Mouse (Mus musculus) G1E (cell line): ENCODE results near the gene Mapk8ip2. TPM values are rescaled to one million over a fixed set of nuclear protein-coding genes. Genes with fewer than 3 reads are reported as not detected.

ENCODE experiments used
- ATAC-seq: 2 replicates; pipeline ENCODE4 v1.8.0; 2016; ENCODE audit warnings: mild to moderate bottlenecking; ENCODE audit not compliant: insufficient number of reproducible peaks, poor library complexity, low FRiP score, severe bottlenecking; ENCODE audit errors: extremely low read depth
- DNase-seq: peaks from one replicate; pipeline ENCODE4 v3.0.0; 2012; ENCODE audit warnings: low spot score
- H3K27me3 ChIP-seq: 2 replicates; pipeline ENCODE4 v1.6.1; 2012; ENCODE audit warnings: mild to moderate bottlenecking, low read length, inconsistent platforms; ENCODE audit not compliant: insufficient read depth
- H3K36me3 ChIP-seq: replicated peaks from 2 replicates; pipeline ENCODE3; 2012; ENCODE audit warnings: mild to moderate bottlenecking, inconsistent platforms
- H3K4me1 ChIP-seq: 2 replicates; pipeline ENCODE4 v1.6.1; 2012; ENCODE audit warnings: low read depth, low read length, inconsistent platforms, mixed read lengths; ENCODE audit not compliant: insufficient read depth
- H3K4me3 ChIP-seq: 2 replicates; pipeline ENCODE4 v1.5.1; 2012; ENCODE audit warnings: low read depth, mild to moderate bottlenecking, inconsistent platforms, low read length, moderate library complexity, mixed read lengths
- H3K9me3 ChIP-seq: replicated peaks from 2 replicates; pipeline ENCODE4 v1.6.1; 2012; ENCODE audit warnings: inconsistent platforms
- CTCF ChIP-seq: IDR thresholded peaks from 2 replicates; pipeline ENCODE4 v1.5.1; 2012; ENCODE audit warnings: low read depth, low read length, inconsistent platforms, mixed read lengths
- GATA1 ChIP-seq: IDR thresholded peaks from 2 replicates; pipeline ENCODE4 v1.6.1; 2012; ENCODE audit warnings: borderline replicate concordance, low read length, inconsistent platforms, mixed read lengths
- GATA2 ChIP-seq: IDR thresholded peaks from 2 replicates; pipeline ENCODE4 v1.6.1; 2012; ENCODE audit warnings: low read depth, low read length, inconsistent platforms, borderline replicate concordance
- POLR2AphosphoS5 ChIP-seq: IDR thresholded peaks from 2 replicates; pipeline ENCODE4 v1.6.1; 2012; ENCODE audit warnings: low read depth, low read length, inconsistent platforms; ENCODE audit not compliant: insufficient replicate concordance
- TAL1 ChIP-seq: conservative IDR thresholded peaks from 2 replicates; pipeline ENCODE4 v1.6.1; 2012; ENCODE audit warnings: low read depth, low read length, inconsistent platforms, mixed read lengths
- polyA plus RNA-seq: library from polyadenylated mRNA; stranded (reverse); fragments of >175 nt; gene quantifications from 2 replicates; pipeline ENCODE4 v1.2.3, GENCODE M21; 2012
- total RNA-seq, 2 experiments: library from RNA; stranded (forward) in 1 of 2; stranded (reverse) in 1 of 2; fragments of 200-1000 nt in 1 of 2; fragments of >200 nt in 1 of 2; fragmentation: Nextera tagmentation in 1 of 2; gene quantifications; 2 replicates each; pipeline ENCODE4 v1.2.3; 2014 to 2017

The Mapk8ip2 gene
- total RNA-seq (2014; fragmentation: Nextera tagmentation) (not detected in 2 replicates), total RNA-seq (2017) (0.05 TPM in 1 of 2 replicates, not detected in the other), polyA plus RNA-seq (0.01 TPM in 1 of 2 replicates, not detected in the other)

- Histone ChIP-seq H3K4me1 (no peaks in the 10 kb centered on the region), H3K36me3 (no peaks in the 10 kb centered on the region), H3K4me3 (no peak within 1 kb of the TSS; the same call in 1 of the 2 replicates), H3K9me3 (peaks cover 9% of the 10 kb centered on the region), H3K27me3 (peaks cover 9% of the 10 kb centered on the region; the same call in 1 of the 2 replicates)
- TF ChIP-seq POLR2AphosphoS5, result no peak
- no peak for TF ChIP-seq GATA1
- TF ChIP-seq CTCF, result no peak
- TF ChIP-seq GATA2, result no peak
- TF ChIP-seq TAL1, result no peak
- ATAC-seq, result no peak
- no peak for DNase-seq
Observed at GRCm38 (mm10) chr15:89453865-89454478, at the start of gene Mapk8ip2. Gene Mapk8ip2 (plus strand): TSS chr15:89453913.

GRCm38 (mm10) chr15:89404831-89405623 lies 48.7 kb upstream of the Mapk8ip2 start:
- H3K36me3 ChIP-seq, result no peaks in the 10 kb centered on the region
- ATAC-seq (no peak), DNase-seq (no peak)
- peaks cover 2% of the 10 kb centered on the region; the same call in 1 of the 2 replicates for H3K4me1 ChIP-seq
- TF ChIP-seq CTCF, result no peak
- TF ChIP-seq TAL1, result no peak
- TF ChIP-seq GATA2, result no peak
- no peak for TF ChIP-seq GATA1
- no peak for TF ChIP-seq POLR2AphosphoS5
- peaks cover 3% of the 10 kb centered on the region for H3K9me3 ChIP-seq
- no peak overlapping the region for H3K4me3 ChIP-seq
- H3K27me3 ChIP-seq, result peaks cover 3% of the 10 kb centered on the region; the same call in 1 of the 2 replicates

- Histone ChIP-seq H3K4me3 (no peak overlapping the region), H3K27me3 (peaks cover 10% of the 10 kb centered on the region; the same call in 1 of the 2 replicates), H3K4me1 (no peaks in the 10 kb centered on the region), H3K9me3 (peaks cover 4% of the 10 kb centered on the region), H3K36me3 (no peaks in the 10 kb centered on the region)
- TF ChIP-seq POLR2AphosphoS5 (no peak), CTCF (no peak), GATA1 (no peak), TAL1 (no peak), GATA2 (no peak)
- ATAC-seq, result no peak
- DNase-seq, result no peak
Observed at GRCm38 (mm10) chr15:89406691-89407090, 47.0 kb upstream of the Mapk8ip2 start.

- no peak for ATAC-seq
- no peak for DNase-seq
- Histone ChIP-seq H3K4me3 (no peak within 1 kb of the TSS), H3K4me1 (no peaks in the 10 kb centered on the region), H3K36me3 (peaks cover 1% of the 10 kb centered on the region), H3K9me3 (peaks cover 4% of the 10 kb centered on the region), H3K27me3 (peaks cover 10% of the 10 kb centered on the region; the same call in 1 of the 2 replicates)
- no peak for TF ChIP-seq TAL1
- TF ChIP-seq GATA2, result no peak
- TF ChIP-seq GATA1, result no peak
- TF ChIP-seq POLR2AphosphoS5, result no peak
- TF ChIP-seq CTCF, result no peak
Observed at GRCm38 (mm10) chr15:89410118-89410517, 43.6 kb upstream of the Mapk8ip2 start, which contains the start of gene Syce3. Gene Syce3 (minus strand): TSS chr15:89410503.

GRCm38 (mm10) chr15:89415282-89415681 lies 38.4 kb upstream of the Mapk8ip2 start:
- no peak for DNase-seq
- Histone ChIP-seq H3K9me3 (no peaks in the 10 kb centered on the region), H3K4me1 (no peaks in the 10 kb centered on the region), H3K4me3 (no peak overlapping the region), H3K27me3 (peaks cover 4% of the 10 kb centered on the region; the same call in 1 of the 2 replicates), H3K36me3 (peaks cover 47% of the 10 kb centered on the region)
- TF ChIP-seq POLR2AphosphoS5, result no peak
- no peak for TF ChIP-seq GATA2
- TF ChIP-seq CTCF, result no peak
- no peak for TF ChIP-seq TAL1
- no peak for TF ChIP-seq GATA1
- no peak for ATAC-seq

GRCm38 (mm10) chr15:89421938-89422337 lies 31.8 kb upstream of the Mapk8ip2 start:
- Histone ChIP-seq H3K36me3 (peaks cover 96% of the 10 kb centered on the region), H3K4me3 (no peak overlapping the region), H3K27me3 (no peaks in the 10 kb centered on the region), H3K4me1 (no peaks in the 10 kb centered on the region; the same call in none of the 2 replicates), H3K9me3 (no peaks in the 10 kb centered on the region)
- ATAC-seq (no peak), DNase-seq (no peak)
- TF ChIP-seq GATA2, result no peak
- no peak for TF ChIP-seq CTCF
- no peak for TF ChIP-seq TAL1
- no peak for TF ChIP-seq GATA1
- TF ChIP-seq POLR2AphosphoS5, result no peak
